Mouse (Mus musculus): ENCODE measurements around the gene Hook2. TPM values are rescaled to one million over a fixed set of nuclear protein-coding genes. Genes with fewer than 3 reads are reported as not detected.

Gene Hook2
- polyA plus RNA-seq, 1 experiment from 2014 or later, result 18.2 TPM

GRCm38 (mm10) chr8:85036718-85037365 lies 46.4 kb downstream of the Hook2 start, which contains the start of gene Tnpo2:
Tnpo2 (plus strand) TSS chr8:85036915.
- under 1% methylated on average over 59 of the region's 59 CpGs for WGBS
- Histone ChIP-seq H3K4me1 (peaks cover 30% of the 10 kb centered on the region), H3K27me3 (replicated peaks) (no peaks in the 10 kb centered on the region), H3K4me2 (replicated peaks) (peak within 1 kb of the TSS; percentile 99), H3K9me3 (no peaks in the 10 kb centered on the region), H3K36me3 (peaks cover 39% of the 10 kb centered on the region), H3K27ac (peak within 1 kb of the TSS; percentile 98), H3K9ac (peak within 1 kb of the TSS; percentile 95), H3K4me3 (peak within 1 kb of the TSS; percentile 89)
- peak; percentile 92 for ATAC-seq (ENCODE audit: low FRiP score, low read depth)

GRCm38 (mm10) chr8:85037366-85037680 lies 46.9 kb downstream of the Hook2 start:
- Histone ChIP-seq H3K4me2 (replicated peaks) (peak overlapping the region; percentile 99), H3K9me3 (no peaks in the 10 kb centered on the region), H3K9ac (peak overlapping the region; percentile 95), H3K27me3 (replicated peaks) (no peaks in the 10 kb centered on the region), H3K4me1 (peaks cover 30% of the 10 kb centered on the region), H3K4me3 (peak overlapping the region; percentile 89), H3K36me3 (peaks cover 39% of the 10 kb centered on the region), H3K27ac (peak overlapping the region; percentile 98)
- ATAC-seq (ENCODE audit: low FRiP score, low read depth), result peak; percentile 75
- under 1% methylated on average over 14 of the region's 14 CpGs for WGBS

- no peaks in the 10 kb centered on the region for H3K27me3 ChIP-seq (replicated peaks)
- H3K4me2 ChIP-seq (replicated peaks), result peak overlapping the region; percentile 99
- peaks cover 35% of the 10 kb centered on the region for H3K36me3 ChIP-seq
- no peaks in the 10 kb centered on the region for H3K9me3 ChIP-seq
- H3K4me3 ChIP-seq, result peak overlapping the region; percentile 89
- H3K27ac ChIP-seq, result peak overlapping the region; percentile 98
- WGBS, result under 1% methylated on average over 57 of the region's 57 CpGs
- H3K4me1 ChIP-seq, result peaks cover 30% of the 10 kb centered on the region
- peak overlapping the region; percentile 95 for H3K9ac ChIP-seq
- ATAC-seq (ENCODE audit: low FRiP score, low read depth), result no peak
These were observed 47.5 kb downstream of the Hook2 start for GRCm38 (mm10) chr8:85037681-85038531.

GRCm38 (mm10) chr8:85043619-85044018 lies 53.2 kb downstream of the Hook2 start:
- Histone ChIP-seq H3K9ac (no peak overlapping the region), H3K4me2 (replicated peaks) (no peak overlapping the region), H3K9me3 (no peaks in the 10 kb centered on the region), H3K27me3 (replicated peaks) (no peaks in the 10 kb centered on the region), H3K4me1 (peaks cover 7% of the 10 kb centered on the region), H3K27ac (no peak overlapping the region), H3K36me3 (peaks cover 80% of the 10 kb centered on the region), H3K4me3 (no peak overlapping the region)
- WGBS, result 96% methylated on average over 6 of the region's 6 CpGs
- ATAC-seq (ENCODE audit: low FRiP score, low read depth), result no peak

Other genes starting within 250 kb of the Hook2 start
- gene Nfix, start 190.3 kb upstream of the Hook2 start, polyA plus RNA-seq (2016; fragmentation: Nextera tagmentation; extraction: Ambion mirVana), result 8.4 and 11.2 TPM in 2 replicates
- 6.5 and 8.3 TPM in 2 replicates for gene Dand5, start 167.8 kb upstream of the Hook2 start, polyA plus RNA-seq (2016; fragmentation: Nextera tagmentation; extraction: Ambion mirVana)
- gene Gadd45gip1, start 159.1 kb upstream of the Hook2 start, polyA plus RNA-seq (2016; fragmentation: Nextera tagmentation; extraction: Ambion mirVana), result 39.7 and 40.1 TPM in 2 replicates
- gene Rad23a, start 149.9 kb upstream of the Hook2 start, polyA plus RNA-seq (2016; fragmentation: Nextera tagmentation; extraction: Ambion mirVana), result 89.7 and 94.8 TPM in 2 replicates
- 753 and 769 TPM in 2 replicates for gene Calr, start 143.7 kb upstream of the Hook2 start, polyA plus RNA-seq (2016; fragmentation: Nextera tagmentation; extraction: Ambion mirVana)
- gene Farsa, start 133.6 kb upstream of the Hook2 start, polyA plus RNA-seq (2016; fragmentation: Nextera tagmentation; extraction: Ambion mirVana), result 108 and 110 TPM in 2 replicates
- gene Syce2, start 118.5 kb upstream of the Hook2 start, polyA plus RNA-seq (2016; fragmentation: Nextera tagmentation; extraction: Ambion mirVana), result 34.2 and 34.9 TPM in 2 replicates
- gene Gcdh, start 96.7 kb upstream of the Hook2 start, polyA plus RNA-seq (2016; fragmentation: Nextera tagmentation; extraction: Ambion mirVana), result 32.1 and 37.0 TPM in 2 replicates
- gene Klf1, start 88.7 kb upstream of the Hook2 start, polyA plus RNA-seq (2016; fragmentation: Nextera tagmentation; extraction: Ambion mirVana), result 3.4 and 4.0 TPM in 2 replicates
- gene Dnase2a, start 82.0 kb upstream of the Hook2 start, polyA plus RNA-seq (2016; fragmentation: Nextera tagmentation; extraction: Ambion mirVana), result 5.2 and 6.5 TPM in 2 replicates
- 43.0 and 44.9 TPM in 2 replicates for gene Mast1, start 53.2 kb upstream of the Hook2 start, polyA plus RNA-seq (2016; fragmentation: Nextera tagmentation; extraction: Ambion mirVana)
- gene Rtbdn, start 43.6 kb upstream of the Hook2 start, polyA plus RNA-seq (2016; fragmentation: Nextera tagmentation; extraction: Ambion mirVana), result 0.93 and 1.1 TPM in 2 replicates
- not detected in 2 replicates for gene Gm49661, start 21.2 kb upstream of the Hook2 start, polyA plus RNA-seq (2016; fragmentation: Nextera tagmentation; extraction: Ambion mirVana)
- 1,247 and 1,331 TPM in 2 replicates for gene Prdx2, start 21.0 kb upstream of the Hook2 start, polyA plus RNA-seq (2016; fragmentation: Nextera tagmentation; extraction: Ambion mirVana)
- 78.4 and 85.2 TPM in 2 replicates for gene Rnaseh2a, start 20.8 kb upstream of the Hook2 start, polyA plus RNA-seq (2016; fragmentation: Nextera tagmentation; extraction: Ambion mirVana)
- 9.9 TPM in 2 replicates for gene Junb, start 11.9 kb upstream of the Hook2 start, polyA plus RNA-seq (2016; fragmentation: Nextera tagmentation; extraction: Ambion mirVana)
- not detected in 2 replicates for gene Best2, start 23.9 kb downstream of the Hook2 start, polyA plus RNA-seq (2016; fragmentation: Nextera tagmentation; extraction: Ambion mirVana)
- 144 and 150 TPM in 2 replicates for gene Asna1, start 34.7 kb downstream of the Hook2 start, polyA plus RNA-seq (2016; fragmentation: Nextera tagmentation; extraction: Ambion mirVana)
- 180 and 189 TPM in 2 replicates for gene Trir, start 36.2 kb downstream of the Hook2 start, polyA plus RNA-seq (2016; fragmentation: Nextera tagmentation; extraction: Ambion mirVana)
- gene Tnpo2, start 46.3 kb downstream of the Hook2 start, polyA plus RNA-seq (2016; fragmentation: Nextera tagmentation; extraction: Ambion mirVana), result 39.2 and 40.4 TPM in 2 replicates
- 38.1 and 40.5 TPM in 2 replicates for gene Fbxw9, start 69.5 kb downstream of the Hook2 start, polyA plus RNA-seq (2016; fragmentation: Nextera tagmentation; extraction: Ambion mirVana)
- gene Gm5741, start 77.4 kb downstream of the Hook2 start, polyA plus RNA-seq (2016; fragmentation: Nextera tagmentation; extraction: Ambion mirVana), result not detected in 2 replicates
- gene Dhps, start 81.2 kb downstream of the Hook2 start, polyA plus RNA-seq (2016; fragmentation: Nextera tagmentation; extraction: Ambion mirVana), result 76.3 and 87.4 TPM in 2 replicates
- gene Wdr83os, start 90.1 kb downstream of the Hook2 start, polyA plus RNA-seq (2016; fragmentation: Nextera tagmentation; extraction: Ambion mirVana), result 104 and 111 TPM in 2 replicates
- 54.6 and 57.9 TPM in 2 replicates for gene Wdr83, start 90.7 kb downstream of the Hook2 start, polyA plus RNA-seq (2016; fragmentation: Nextera tagmentation; extraction: Ambion mirVana)
- 18.0 and 18.7 TPM in 2 replicates for gene Man2b1, start 92.7 kb downstream of the Hook2 start, polyA plus RNA-seq (2016; fragmentation: Nextera tagmentation; extraction: Ambion mirVana)
- gene Zfp791, start 132.5 kb downstream of the Hook2 start, polyA plus RNA-seq (2016; fragmentation: Nextera tagmentation; extraction: Ambion mirVana), result 1.4 TPM in 2 replicates
- gene Cks1brt, start 161.3 kb downstream of the Hook2 start, polyA plus RNA-seq (2016; fragmentation: Nextera tagmentation; extraction: Ambion mirVana), result not detected in 2 replicates
- gene Olfr371, start 235.4 kb downstream of the Hook2 start, polyA plus RNA-seq (2016; fragmentation: Nextera tagmentation; extraction: Ambion mirVana), result not detected in 2 replicates

Measured in neural tube, embryonic 12.5 days (tissue).